Mouse (Mus musculus): ENCODE results near the gene Znrf1.

- TF ChIP-seq CTCF (IDR thresholded peaks at IDR 0.05; ENCODE audit: low read depth) (no peak), EP300 (optimal IDR thresholded peaks at IDR 0.05) (no peak)
Observed at GRCm38 (mm10) chr8:111588336-111588735, 52.4 kb downstream of the Znrf1 start.

All from stomach, postnatal 0 days (tissue).